Mouse (Mus musculus): ENCODE measurements around the gene Fbxo36. TPM values are rescaled to one million over a fixed set of nuclear protein-coding genes. Genes with fewer than 3 reads are reported as not detected.

Gene Fbxo36
- total and polyA plus RNA-seq, 2 experiments from 2014 or later, result 8.3 to 12.8 TPM

DNA sequence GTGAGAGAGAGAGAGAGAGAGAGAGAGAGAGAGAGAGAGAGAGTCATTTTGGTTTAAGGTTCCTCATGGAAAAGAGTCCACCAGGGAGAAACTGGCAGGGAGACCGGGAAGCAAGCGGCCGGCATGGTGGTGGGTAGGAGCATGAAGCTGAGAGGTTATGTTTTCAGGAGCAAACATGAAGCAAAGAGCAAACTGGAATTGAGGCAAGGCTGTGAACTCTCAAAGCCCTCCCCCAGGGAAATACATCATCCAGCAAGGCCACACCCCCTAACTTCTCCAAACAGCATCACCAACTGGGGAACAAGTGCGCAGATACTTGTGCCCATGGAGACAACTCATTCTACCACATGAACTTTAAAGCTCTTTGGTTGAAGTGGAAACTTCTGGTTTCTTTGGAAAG is 103.9 kb downstream of the Fbxo36 start:
- TF ChIP-seq EP300 (IDR thresholded peaks at IDR 0.05; ENCODE audit: low read depth), result no peak
- TF ChIP-seq CTCF (IDR thresholded peaks at IDR 0.05; ENCODE audit: low read depth), result no peak
- 90% methylated on average over 4 of the region's 4 CpGs for WGBS
- ATAC-seq (ENCODE audit: insufficient read depth, low read depth), result no peak

DNA sequence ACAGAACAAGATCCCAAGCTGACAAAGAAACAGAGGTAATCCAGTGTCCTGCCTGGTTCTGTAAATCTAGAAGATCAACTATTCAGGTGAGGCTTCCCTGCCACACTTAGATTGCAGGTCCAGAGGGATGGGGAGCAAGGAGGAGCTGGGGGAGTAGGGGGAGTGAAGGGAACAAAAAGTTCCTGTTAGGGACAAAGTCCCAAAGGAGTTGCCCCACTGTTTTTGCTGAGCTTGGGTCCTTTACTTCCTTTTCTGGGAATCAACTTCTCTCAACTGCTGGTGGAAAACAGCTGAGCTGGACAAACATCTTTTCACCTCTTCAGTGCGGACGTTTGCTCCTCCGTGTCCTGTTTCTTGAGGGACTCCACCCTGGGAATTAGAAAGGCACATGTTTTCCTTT is 106.3 kb downstream of the Fbxo36 start:
- no peak overlapping the region for H3K9ac ChIP-seq (replicated peaks; ENCODE audit: low read depth, low read length)
- DNase-seq (ENCODE audit: low spot score) (no peak), ATAC-seq (ENCODE audit: insufficient read depth, low read depth) (no peak)
- H3K36me3 ChIP-seq (replicated peaks; ENCODE audit: control insufficient read depth, insufficient read depth, low read length), result no peaks in the 10 kb centered on the region
- H3K4me3 ChIP-seq (ENCODE audit: low read depth, low read length), result no peak overlapping the region
- H3K4me2 ChIP-seq (ENCODE audit: low read depth, low read length), result no peak overlapping the region
- no peaks in the 10 kb centered on the region for H3K27me3 ChIP-seq (ENCODE audit: control insufficient read depth, insufficient read depth, low read length)
- no peaks in the 10 kb centered on the region for H3K4me1 ChIP-seq (ENCODE audit: control insufficient read depth, insufficient read depth)
- 65% methylated on average over 3 of the region's 3 CpGs for WGBS
- TF ChIP-seq CTCF (IDR thresholded peaks at IDR 0.05; ENCODE audit: low read depth) (no peak), EP300 (IDR thresholded peaks at IDR 0.05; ENCODE audit: low read depth) (no peak)
- no peak overlapping the region for H3K27ac ChIP-seq (ENCODE audit: low read depth)
- H3K9me3 ChIP-seq (replicated peaks; ENCODE audit: control insufficient read depth, low read length), result 0 out of 2 replicates have a peak, but pooled peaks cover 6% of the 10 kb centered on the region

More for the DNA sequence above, 103.9 kb downstream of the Fbxo36 start:
- H3K36me3 ChIP-seq (replicated peaks; ENCODE audit: control insufficient read depth, insufficient read depth, low read length), result no peaks in the 10 kb centered on the region
- no peaks in the 10 kb centered on the region for H3K27me3 ChIP-seq (ENCODE audit: control insufficient read depth, insufficient read depth, low read length)
- no peaks in the 10 kb centered on the region for H3K4me1 ChIP-seq (ENCODE audit: control insufficient read depth, insufficient read depth)
- no peak for DNase-seq (ENCODE audit: low spot score)
- H3K9me3 ChIP-seq (replicated peaks; ENCODE audit: control insufficient read depth, low read length), result 0 out of 2 replicates have a peak, but pooled peaks cover 6% of the 10 kb centered on the region
- no peak overlapping the region for H3K4me2 ChIP-seq (ENCODE audit: low read depth, low read length)
- no peak overlapping the region for H3K9ac ChIP-seq (replicated peaks; ENCODE audit: low read depth, low read length)
- no peak overlapping the region for H3K27ac ChIP-seq (ENCODE audit: low read depth)
- no peak overlapping the region for H3K4me3 ChIP-seq (ENCODE audit: low read depth, low read length)

DNA sequence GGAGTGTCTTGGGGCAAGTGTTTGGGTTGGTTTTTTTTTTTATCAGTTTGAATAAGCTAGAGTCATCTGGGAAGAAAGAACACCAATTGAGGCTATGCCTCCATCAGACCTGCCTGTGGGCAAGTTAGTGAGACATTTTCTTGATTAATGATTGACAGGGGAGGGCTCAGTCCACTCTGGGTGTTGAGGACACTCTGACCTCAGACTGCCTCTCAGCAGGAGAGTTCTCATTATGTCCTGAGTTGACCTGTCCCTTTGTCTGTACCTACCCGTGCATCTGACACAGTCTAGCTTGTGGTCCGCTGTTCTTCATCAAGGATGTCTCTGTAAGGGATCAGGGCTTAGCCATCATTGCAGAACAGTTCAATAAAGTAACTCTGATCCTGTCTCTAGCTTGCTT is 107.7 kb downstream of the Fbxo36 start:
- H3K27me3 ChIP-seq (ENCODE audit: control insufficient read depth, insufficient read depth, low read length), result no peaks in the 10 kb centered on the region
- DNase-seq (ENCODE audit: low spot score) (no peak), ATAC-seq (ENCODE audit: insufficient read depth, low read depth) (no peak)
- 73% methylated on average over 2 of the region's 2 CpGs for WGBS
- H3K4me3 ChIP-seq (ENCODE audit: low read depth, low read length), result no peak overlapping the region
- no peaks in the 10 kb centered on the region for H3K36me3 ChIP-seq (replicated peaks; ENCODE audit: control insufficient read depth, insufficient read depth, low read length)
- H3K9ac ChIP-seq (replicated peaks; ENCODE audit: low read depth, low read length), result no peak overlapping the region
- no peaks in the 10 kb centered on the region for H3K4me1 ChIP-seq (ENCODE audit: control insufficient read depth, insufficient read depth)
- H3K27ac ChIP-seq (ENCODE audit: low read depth), result no peak overlapping the region
- TF ChIP-seq CTCF (IDR thresholded peaks at IDR 0.05; ENCODE audit: low read depth) (no peak), EP300 (IDR thresholded peaks at IDR 0.05; ENCODE audit: low read depth) (no peak)
- 0 out of 2 replicates have a peak, but pooled peaks cover 6% of the 10 kb centered on the region for H3K9me3 ChIP-seq (replicated peaks; ENCODE audit: control insufficient read depth, low read length)
- H3K4me2 ChIP-seq (ENCODE audit: low read depth, low read length), result no peak overlapping the region

Other genes with a start within 250 kb of the Fbxo36 start
- 0.76 and 1.7 TPM in 2 replicates for gene Dner, start 143.6 kb upstream of the Fbxo36 start, total RNA-seq (2014; rRNA removed; ENCODE audit: low replicate concordance)
- 0.19 and 0.23 TPM in 2 replicates for gene Dner, start 143.6 kb upstream of the Fbxo36 start, polyA plus RNA-seq (2015; fragmentation: Nextera tagmentation; extraction: Ambion mirVana)
- 93.7 and 109 TPM in 2 replicates for gene Trip12, start 675 bp downstream of the Fbxo36 start, total RNA-seq (2014; rRNA removed; ENCODE audit: low replicate concordance)
- 29.6 and 31.5 TPM in 2 replicates for gene Trip12, start 675 bp downstream of the Fbxo36 start, polyA plus RNA-seq (2015; fragmentation: Nextera tagmentation; extraction: Ambion mirVana)
- gene Slc16a14, start 95.3 kb downstream of the Fbxo36 start, total RNA-seq (2014; rRNA removed; ENCODE audit: low replicate concordance), result not detected in 2 replicates
- gene Slc16a14, start 95.3 kb downstream of the Fbxo36 start, polyA plus RNA-seq (2015; fragmentation: Nextera tagmentation; extraction: Ambion mirVana), result 0.03 TPM in 1 of 2 replicates, not detected in the other